Mouse (Mus musculus): ENCODE data around the gene Chd1.
A peak's percentile ranks its signal among the peaks of the same experiment; 100 is the strongest.

The Chd1 gene

GRCm38 (mm10) chr17:15704475-15705300 lies at the start of gene Chd1:
Gene Chd1 (plus strand): TSS chr17:15704967.
- DNase-seq (ENCODE audit: low spot score in 2 of 2), result peak; percentile 75 to 86

GRCm38 (mm10) chr17:15656881-15657607 lies 47.7 kb upstream of the Chd1 start:
- no peak for DNase-seq (ENCODE audit: low spot score in 2 of 2)

- DNase-seq (ENCODE audit: low spot score in 2 of 2), result peak; percentile 1 to 2
These were observed 31.9 kb upstream of the Chd1 start for GRCm38 (mm10) chr17:15672870-15673269.

DNA sequence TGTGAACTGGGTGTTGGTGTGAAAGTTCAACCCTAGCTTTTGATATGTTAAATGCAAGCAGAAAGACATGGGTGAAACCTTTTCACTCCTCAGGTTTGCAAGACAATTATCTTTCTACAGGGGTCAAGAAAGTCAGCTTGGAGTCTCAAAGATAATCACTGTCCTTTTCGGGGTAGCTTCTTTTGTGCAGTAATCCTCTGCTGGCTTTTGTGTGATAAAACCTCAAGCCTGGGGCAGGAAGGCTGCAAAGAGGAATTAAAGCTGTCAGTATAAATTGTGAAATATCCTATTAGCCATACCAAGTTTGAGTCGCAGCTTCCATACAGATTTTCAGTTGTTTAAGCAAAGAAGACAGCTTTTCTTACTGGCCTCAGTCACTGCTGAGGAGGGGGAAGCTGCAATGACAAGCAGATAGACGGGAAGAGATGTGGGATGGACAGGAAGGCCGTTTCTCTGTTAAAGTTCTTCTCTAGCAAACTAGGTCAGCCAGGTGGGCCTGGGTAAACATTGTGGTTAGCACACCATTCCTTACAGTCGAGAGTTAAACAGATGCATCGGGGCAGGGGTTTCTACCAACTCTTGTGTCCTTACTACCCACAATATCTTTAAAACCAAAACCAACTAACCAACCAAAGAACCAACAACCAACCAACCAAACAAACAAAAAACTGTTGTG lies 26.7 kb upstream of the Chd1 start:
- DNase-seq (ENCODE audit: low spot score in 2 of 2), result no peak

DNA sequence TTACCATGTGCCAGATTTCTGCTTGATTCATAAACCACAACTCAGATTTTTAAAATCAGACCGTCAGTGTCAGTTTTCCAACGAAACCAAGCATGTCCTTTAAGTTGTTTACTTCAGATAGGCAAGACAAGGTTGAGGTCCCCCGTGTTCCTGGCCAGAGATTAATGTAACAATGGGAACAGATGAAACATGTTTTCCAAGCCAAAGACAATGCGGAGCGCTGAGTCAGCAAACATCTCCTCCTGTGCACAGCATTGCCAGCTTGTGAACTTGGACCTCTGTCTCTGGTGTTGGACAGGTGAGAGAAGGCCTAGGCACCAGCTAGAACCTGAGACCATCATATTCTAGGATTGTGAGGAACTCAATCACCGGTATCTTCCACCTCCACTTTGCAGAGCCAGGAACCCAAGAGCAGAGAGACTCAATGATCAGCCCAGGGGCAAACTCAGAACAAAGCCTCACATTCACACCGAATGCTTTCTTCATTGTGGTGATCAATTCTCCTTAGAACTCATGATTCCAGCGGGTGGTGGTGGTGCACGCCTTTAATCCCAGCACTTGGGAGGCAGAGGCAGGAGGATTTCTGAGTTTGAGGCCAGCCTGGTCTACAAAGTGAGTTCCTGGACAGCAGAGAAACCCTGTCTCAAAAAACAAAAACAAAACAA lies 24.7 kb upstream of the Chd1 start:
- DNase-seq (ENCODE audit: low spot score in 2 of 2), result no peak

DNA sequence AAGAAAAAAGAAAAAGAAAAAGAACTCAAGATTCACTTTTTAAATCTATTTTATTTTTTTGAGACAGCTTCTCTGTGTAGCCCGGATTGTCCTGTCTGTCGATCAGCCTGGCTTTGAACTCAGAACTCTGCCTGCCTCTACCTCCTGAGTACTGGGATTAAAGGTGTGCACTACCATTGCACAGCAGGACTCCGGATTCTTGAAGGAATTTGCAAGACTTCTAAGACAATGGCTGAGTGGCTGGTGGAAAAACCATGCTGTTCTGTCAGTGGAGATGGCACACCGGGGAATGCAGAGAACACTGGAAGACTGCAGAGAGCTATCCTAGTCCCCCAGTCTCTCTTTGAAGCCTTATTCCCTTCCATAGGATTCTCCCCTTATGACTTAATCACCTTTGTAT lies 24.1 kb upstream of the Chd1 start:
- no peak for DNase-seq (ENCODE audit: low spot score in 2 of 2)

DNA sequence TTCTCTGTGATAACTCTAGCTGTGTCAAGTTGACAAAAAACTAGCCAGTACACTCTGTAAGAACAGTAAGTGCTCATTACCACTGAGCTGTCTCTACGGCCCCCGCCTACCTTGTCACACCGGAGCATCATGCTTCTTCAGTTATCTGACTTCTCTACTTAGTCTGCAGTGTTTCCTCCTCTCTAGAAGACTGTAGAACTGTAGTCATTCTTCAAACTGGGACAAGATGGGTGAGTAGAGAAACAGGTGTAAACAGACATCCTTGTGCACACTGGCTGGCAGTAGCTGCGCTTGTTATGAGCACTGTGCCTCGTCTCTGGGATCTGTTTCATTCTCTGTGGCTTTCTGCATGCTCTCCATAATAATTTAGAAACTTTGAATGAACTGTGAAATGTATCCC lies 18.4 kb upstream of the Chd1 start:
- DNase-seq (ENCODE audit: low spot score in 2 of 2), result no peak

- no peak for DNase-seq (ENCODE audit: low spot score in 2 of 2)
These were observed 14.5 kb upstream of the Chd1 start for GRCm38 (mm10) chr17:15690304-15690703.

GRCm38 (mm10) chr17:15695566-15695965 lies 9.2 kb upstream of the Chd1 start:
- DNase-seq (ENCODE audit: low spot score in 2 of 2), result no peak

DNA sequence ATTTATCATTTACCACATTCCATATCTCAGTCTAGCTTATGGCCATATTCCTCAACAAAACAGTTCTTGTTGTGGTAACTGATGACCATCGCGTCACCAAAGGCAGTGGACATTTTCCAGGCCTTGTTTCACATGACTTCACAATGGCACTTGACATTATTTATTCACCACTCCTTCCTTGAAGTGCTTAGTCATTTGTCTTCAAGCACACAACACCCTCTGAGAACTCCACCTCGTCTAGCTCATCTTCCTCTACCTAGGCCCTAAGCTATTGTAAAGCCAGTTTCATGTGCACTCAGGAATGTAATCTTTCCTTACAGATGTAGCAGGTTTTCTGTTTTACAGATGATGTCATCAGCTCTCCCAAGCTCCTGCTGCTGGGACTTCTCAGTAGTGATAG lies 5.8 kb upstream of the Chd1 start:
- DNase-seq (ENCODE audit: low spot score in 2 of 2), result no peak

DNA sequence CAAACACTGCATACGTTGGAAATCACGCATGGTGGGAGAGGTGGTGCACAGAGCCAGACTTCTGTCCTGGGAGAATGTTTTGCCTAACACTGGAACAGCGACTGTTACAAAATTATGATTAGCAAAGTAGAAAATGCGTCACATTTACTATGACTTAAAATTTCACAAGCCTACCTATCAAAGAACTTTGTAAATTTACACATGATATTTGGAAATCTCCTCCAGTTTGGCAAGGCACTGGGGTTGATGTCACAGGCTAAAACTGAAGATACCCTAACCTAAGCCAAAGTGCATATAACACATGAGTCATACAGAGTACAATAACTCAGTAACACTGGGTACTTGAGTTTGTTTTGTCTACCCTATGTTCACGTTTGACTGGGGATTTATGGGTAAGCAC lies 3.3 kb upstream of the Chd1 start:
- DNase-seq (ENCODE audit: low spot score in 2 of 2), result no peak

GRCm38 (mm10) chr17:15704158-15704474 lies 651 bp upstream of the Chd1 start:
- no peak for DNase-seq (ENCODE audit: low spot score in 2 of 2)

- DNase-seq (ENCODE audit: low spot score in 2 of 2), result peak in 1 of 2 experiments; percentile 22
These were observed 827 bp downstream of the Chd1 start for GRCm38 (mm10) chr17:15705303-15706284.

DNA sequence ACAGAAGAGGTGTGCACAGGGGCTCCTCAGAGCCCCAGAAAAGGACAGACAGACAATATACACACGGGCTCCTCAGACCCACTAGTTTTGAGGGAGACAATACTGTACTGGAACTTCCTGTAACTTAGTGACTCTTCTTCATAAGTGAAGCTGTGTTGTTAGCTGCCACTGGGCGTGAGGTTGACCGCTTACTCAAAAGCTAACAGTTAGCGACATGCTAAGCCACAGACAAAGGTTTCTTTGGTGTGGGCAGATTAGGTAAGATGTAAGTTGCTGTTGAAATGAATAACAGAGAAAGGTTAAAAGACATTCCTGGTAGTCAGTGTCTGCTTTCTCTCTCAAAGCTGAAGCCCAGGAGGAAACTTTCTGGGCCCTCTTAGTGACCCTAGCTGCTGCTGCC lies 9.7 kb downstream of the Chd1 start:
- DNase-seq (ENCODE audit: low spot score in 2 of 2), result no peak

GRCm38 (mm10) chr17:15715013-15715902 lies 10.5 kb downstream of the Chd1 start:
- DNase-seq (ENCODE audit: low spot score in 2 of 2), result no peak

DNA sequence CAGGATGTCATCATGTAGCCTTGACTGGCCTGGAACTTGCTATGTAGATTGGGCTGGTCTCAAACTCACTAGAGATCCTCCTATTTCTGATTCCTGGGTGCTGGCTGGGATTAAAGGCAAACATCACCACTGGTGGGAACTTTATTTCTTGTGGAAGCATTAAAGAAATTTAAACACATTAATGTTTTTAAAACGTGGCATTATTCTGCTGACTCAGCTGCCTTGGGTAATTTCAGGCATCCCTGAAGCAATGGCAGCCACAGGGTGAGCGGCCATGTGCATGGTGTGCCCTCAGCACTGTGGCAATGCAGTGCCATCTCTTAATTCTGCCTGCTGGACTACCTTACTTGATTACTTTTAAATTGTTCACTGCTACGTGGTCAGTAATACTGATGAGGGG lies 11.2 kb downstream of the Chd1 start:
- no peak for DNase-seq (ENCODE audit: low spot score in 2 of 2)

DNA sequence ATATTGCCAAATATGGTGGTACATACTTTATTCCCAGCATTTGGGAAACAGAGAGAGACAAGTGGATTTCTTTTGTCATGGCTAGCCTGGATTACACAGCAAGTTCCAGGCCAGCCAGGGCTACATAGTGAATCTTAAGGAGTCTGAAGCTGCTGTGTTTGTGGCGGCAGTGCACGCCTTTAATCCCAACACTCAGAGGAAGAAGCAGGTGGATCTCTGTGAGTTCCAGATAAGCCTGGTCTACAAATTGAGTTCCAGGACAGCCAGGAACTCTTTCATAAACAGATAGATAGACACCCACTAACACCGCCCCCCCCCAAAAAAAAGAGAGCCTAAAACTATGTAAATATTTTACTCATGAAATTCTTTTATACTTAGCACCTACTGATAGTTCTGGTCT lies 16.1 kb downstream of the Chd1 start:
- DNase-seq (ENCODE audit: low spot score in 2 of 2), result no peak

- no peak for DNase-seq (ENCODE audit: low spot score in 2 of 2)
These were observed 18.5 kb downstream of the Chd1 start for GRCm38 (mm10) chr17:15723291-15723690.

DNA sequence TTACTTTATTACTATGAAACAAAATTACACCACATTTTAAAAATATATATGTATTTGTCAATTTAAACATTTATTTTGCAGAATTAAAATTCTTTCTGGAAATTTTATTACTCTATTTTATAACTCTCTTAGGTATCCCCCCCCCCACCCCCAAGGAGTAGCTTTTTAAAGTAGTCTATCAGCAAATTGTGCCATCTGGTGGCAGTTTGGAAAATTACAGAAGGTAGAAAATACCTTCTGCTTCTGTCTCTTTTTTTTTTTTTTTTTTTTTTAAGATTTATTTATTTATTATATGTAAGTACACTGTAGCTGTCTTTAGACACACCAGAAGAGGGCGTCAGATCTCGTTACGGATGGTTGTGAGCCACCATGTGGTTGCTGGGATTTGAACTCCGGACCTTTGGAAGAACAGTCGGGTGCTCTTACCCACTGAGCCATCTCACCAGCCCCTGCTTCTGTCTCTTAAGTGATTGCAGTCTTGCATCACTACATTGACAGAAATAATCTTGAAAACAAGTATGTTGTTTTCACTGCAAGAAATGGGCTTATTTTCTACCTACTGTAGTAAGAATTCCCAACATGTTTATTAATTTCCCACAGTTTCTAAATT lies 19.2 kb downstream of the Chd1 start:
- peak in 1 of 2 experiments; percentile 53 for DNase-seq (ENCODE audit: low spot score in 2 of 2)

GRCm38 (mm10) chr17:15731706-15732105 lies 26.9 kb downstream of the Chd1 start:
- no peak for DNase-seq (ENCODE audit: low spot score in 2 of 2)

All from right cerebral cortex, adult 2 months (tissue).